Mouse (Mus musculus): ENCODE data around the gene Polr2i. TPM values are rescaled to one million over a fixed set of nuclear protein-coding genes. Genes with fewer than 3 reads are reported as not detected.
"Not testable (repeated sequence)": the region's sequence is repeated elsewhere in the genome, so short reads cannot be mapped to it uniquely, and the experiment has no call there.

Gene Polr2i
- polyA plus RNA-seq, 1 experiment from 2014 or later: 177 TPM

DNA sequence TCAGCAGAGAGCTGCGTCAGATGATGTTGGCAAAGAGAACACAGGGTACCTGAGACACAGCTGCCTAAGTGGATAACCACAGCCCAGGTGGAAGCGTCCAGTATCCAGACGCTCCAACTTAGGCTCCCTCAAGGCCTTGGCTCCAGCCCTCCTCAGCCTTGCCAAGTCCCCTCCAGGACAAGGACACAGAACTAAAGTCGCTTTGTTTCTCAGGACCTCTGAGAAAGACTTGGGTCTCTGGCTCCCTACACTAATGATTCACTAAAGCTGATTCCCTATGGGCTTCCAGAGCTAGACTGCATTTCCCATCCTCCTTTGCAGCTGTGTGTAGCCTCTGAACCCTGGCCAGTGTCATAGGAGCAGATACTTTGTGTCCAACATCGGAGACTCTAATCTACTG lies 31.5 kb upstream of the Polr2i start:
- Histone ChIP-seq H3K9ac (replicated peaks; ENCODE audit: low read depth, low read length) (no peak overlapping the region), H3K27me3 (ENCODE audit: control insufficient read depth, insufficient read depth, low read length) (no peaks in the 10 kb centered on the region), H3K4me1 (ENCODE audit: control insufficient read depth, insufficient read depth, low read length) (no peaks in the 10 kb centered on the region), H3K9me3 (ENCODE audit: control insufficient read depth, low read depth, low read length) (no peaks in the 10 kb centered on the region), H3K4me2 (replicated peaks; ENCODE audit: low read depth, low read length) (no peak overlapping the region), H3K27ac (ENCODE audit: low read length) (no peak overlapping the region), H3K4me3 (ENCODE audit: low read depth, low read length) (no peak overlapping the region), H3K36me3 (ENCODE audit: control insufficient read depth, insufficient read depth, low read length) (no peaks in the 10 kb centered on the region)
- WGBS: 77% methylated on average over 5 of the region's 5 CpGs
- no peak for ATAC-seq (ENCODE audit: insufficient number of reproducible peaks, insufficient read depth, low FRiP score, low read depth)

DNA sequence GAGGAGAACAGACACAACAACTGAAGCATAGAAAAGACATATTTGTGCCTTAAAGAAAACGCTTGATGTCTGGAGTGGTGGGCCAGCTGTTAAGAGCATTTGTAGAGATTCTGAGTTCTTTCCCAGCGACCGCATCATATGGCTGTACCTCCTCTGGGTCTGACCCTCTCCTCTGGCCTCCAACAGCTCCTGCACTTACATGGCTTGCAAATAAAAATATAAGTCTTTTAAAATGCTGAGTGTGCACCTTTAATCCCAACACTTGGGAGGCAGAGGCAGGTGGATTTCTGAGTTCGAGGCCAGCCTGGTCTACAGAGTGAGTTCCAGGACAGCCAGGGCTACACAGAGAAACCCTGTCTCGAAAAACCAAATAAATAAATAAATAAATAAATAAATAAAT lies 31.1 kb upstream of the Polr2i start:
- H3K4me3 ChIP-seq (ENCODE audit: low read depth, low read length); H3K9ac ChIP-seq (replicated peaks; ENCODE audit: low read depth, low read length): not testable (repeated sequence)
- 85% methylated on average over 5 of the region's 5 CpGs for WGBS

DNA sequence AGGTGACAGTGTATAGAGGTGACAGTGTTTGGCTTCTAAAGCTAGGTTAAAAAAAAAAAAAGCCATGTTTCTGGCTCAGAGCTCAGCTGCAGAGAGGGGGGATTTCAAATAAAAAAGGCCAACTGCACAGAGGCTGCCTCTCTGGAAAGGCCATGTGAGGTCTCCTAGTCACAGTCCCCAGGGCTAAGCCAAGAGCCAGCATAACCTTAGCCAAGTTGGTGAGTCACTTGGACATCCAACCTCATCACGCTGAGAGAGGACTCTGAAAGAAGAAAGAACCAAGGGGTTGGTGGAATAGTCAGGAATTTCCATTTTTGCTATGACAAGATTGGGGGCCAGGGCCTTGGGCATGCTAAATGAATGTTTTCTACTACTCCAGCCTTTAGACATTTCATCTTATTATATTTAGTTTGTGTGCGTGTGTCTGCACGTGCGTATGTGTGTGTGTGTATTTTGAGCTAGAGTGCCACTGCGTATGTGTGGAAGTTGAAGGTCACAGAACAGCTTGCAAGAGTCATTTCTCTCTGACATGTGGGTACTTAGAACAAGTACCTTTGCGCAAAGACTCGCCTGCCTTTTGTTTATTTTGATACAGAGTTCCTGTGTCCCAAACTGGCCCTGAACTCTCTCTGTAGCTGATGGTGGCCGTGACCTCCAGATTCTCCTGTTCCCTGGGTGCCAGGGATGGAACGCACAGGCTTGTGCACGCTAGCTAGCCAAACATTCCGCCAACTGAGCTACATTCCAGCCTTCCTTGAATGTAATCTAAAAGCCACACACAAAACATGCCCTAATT lies 28.7 kb upstream of the Polr2i start:
- Histone ChIP-seq H3K4me3 (ENCODE audit: low read depth, low read length) (no peak overlapping the region), H3K4me2 (replicated peaks; ENCODE audit: low read depth, low read length) (no peak overlapping the region), H3K36me3 (ENCODE audit: control insufficient read depth, insufficient read depth, low read length) (no peaks in the 10 kb centered on the region), H3K9ac (replicated peaks; ENCODE audit: low read depth, low read length) (no peak overlapping the region), H3K27me3 (ENCODE audit: control insufficient read depth, insufficient read depth, low read length) (no peaks in the 10 kb centered on the region), H3K9me3 (ENCODE audit: control insufficient read depth, low read depth, low read length) (no peaks in the 10 kb centered on the region), H3K4me1 (ENCODE audit: control insufficient read depth, insufficient read depth, low read length) (no peaks in the 10 kb centered on the region), H3K27ac (ENCODE audit: low read length) (no peak overlapping the region)
- no peak for ATAC-seq (ENCODE audit: insufficient number of reproducible peaks, insufficient read depth, low FRiP score, low read depth)
- 57% methylated on average over 11 of the region's 11 CpGs for WGBS

More for the DNA sequence above, 31.1 kb upstream of the Polr2i start:
- not testable (repeated sequence) for H3K4me2 ChIP-seq (replicated peaks; ENCODE audit: low read depth, low read length); ATAC-seq (ENCODE audit: insufficient number of reproducible peaks, insufficient read depth, low FRiP score, low read depth); H3K9me3 ChIP-seq (ENCODE audit: control insufficient read depth, low read depth, low read length); H3K27ac ChIP-seq (ENCODE audit: low read length); H3K4me1 ChIP-seq (ENCODE audit: control insufficient read depth, insufficient read depth, low read length); H3K36me3 ChIP-seq (ENCODE audit: control insufficient read depth, insufficient read depth, low read length); H3K27me3 ChIP-seq (ENCODE audit: control insufficient read depth, insufficient read depth, low read length)

DNA sequence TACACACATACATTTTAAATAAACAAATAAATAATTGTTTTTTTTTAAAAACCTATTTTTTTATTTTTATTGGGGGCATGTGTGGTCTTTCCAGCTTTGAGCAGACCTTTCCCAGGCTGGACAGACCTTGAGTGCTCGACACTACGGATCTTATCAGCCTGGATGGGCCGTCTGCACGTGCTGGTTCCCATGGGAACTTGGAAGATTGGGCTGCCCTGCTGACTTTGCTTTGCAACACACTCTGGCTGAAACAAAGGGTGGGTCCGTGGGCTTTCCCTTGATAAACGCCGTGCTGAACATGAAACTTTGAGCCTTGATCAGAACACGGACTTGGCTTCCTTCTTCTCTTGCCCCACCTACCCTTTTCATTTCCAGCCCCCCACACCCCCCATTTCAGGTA lies 27.4 kb upstream of the Polr2i start:
- no peaks in the 10 kb centered on the region for H3K9me3 ChIP-seq (ENCODE audit: control insufficient read depth, low read depth, low read length)
- WGBS: 34% methylated on average over 8 of the region's 8 CpGs
- H3K27ac ChIP-seq (ENCODE audit: low read length): peak overlapping the region; percentile 23; the same call in 1 of the 2 replicates
- H3K4me3 ChIP-seq (ENCODE audit: low read depth, low read length): no peak overlapping the region
- H3K4me2 ChIP-seq (replicated peaks; ENCODE audit: low read depth, low read length): no peak overlapping the region; the same call in 1 of the 2 replicates
- H3K27me3 ChIP-seq (ENCODE audit: control insufficient read depth, insufficient read depth, low read length): no peaks in the 10 kb centered on the region
- no peak overlapping the region for H3K9ac ChIP-seq (replicated peaks; ENCODE audit: low read depth, low read length)
- no peaks in the 10 kb centered on the region for H3K36me3 ChIP-seq (ENCODE audit: control insufficient read depth, insufficient read depth, low read length)
- no peaks in the 10 kb centered on the region for H3K4me1 ChIP-seq (ENCODE audit: control insufficient read depth, insufficient read depth, low read length)
- peak; percentile 67; the same call in 1 of the 2 replicates for ATAC-seq (ENCODE audit: insufficient number of reproducible peaks, insufficient read depth, low FRiP score, low read depth)

- Histone ChIP-seq H3K4me1 (ENCODE audit: control insufficient read depth, insufficient read depth, low read length) (no peaks in the 10 kb centered on the region), H3K27ac (ENCODE audit: low read length) (no peak overlapping the region), H3K9me3 (ENCODE audit: control insufficient read depth, low read depth, low read length) (no peaks in the 10 kb centered on the region), H3K9ac (replicated peaks; ENCODE audit: low read depth, low read length) (no peak overlapping the region), H3K4me2 (replicated peaks; ENCODE audit: low read depth, low read length) (no peak overlapping the region), H3K27me3 (ENCODE audit: control insufficient read depth, insufficient read depth, low read length) (no peaks in the 10 kb centered on the region), H3K4me3 (ENCODE audit: low read depth, low read length) (no peak overlapping the region), H3K36me3 (ENCODE audit: control insufficient read depth, insufficient read depth, low read length) (no peaks in the 10 kb centered on the region)
- ATAC-seq (ENCODE audit: insufficient number of reproducible peaks, insufficient read depth, low FRiP score, low read depth): no peak
- WGBS: 0% methylated on average over 2 of the region's 2 CpGs
Measured at GRCm38 (mm10) chr7:30205383-30205782, 26.4 kb upstream of the Polr2i start.

GRCm38 (mm10) chr7:30206364-30206763 lies 25.4 kb upstream of the Polr2i start:
- not testable (repeated sequence) for H3K27ac ChIP-seq (ENCODE audit: low read length)
- 59% methylated on average over 5 of the region's 5 CpGs for WGBS

GRCm38 (mm10) chr7:30211025-30211424 lies 20.7 kb upstream of the Polr2i start:
- no peaks in the 10 kb centered on the region for H3K27me3 ChIP-seq (ENCODE audit: control insufficient read depth, insufficient read depth, low read length)
- H3K9ac ChIP-seq (replicated peaks; ENCODE audit: low read depth, low read length): no peak overlapping the region
- H3K36me3 ChIP-seq (ENCODE audit: control insufficient read depth, insufficient read depth, low read length): no peaks in the 10 kb centered on the region
- ATAC-seq (ENCODE audit: insufficient number of reproducible peaks, insufficient read depth, low FRiP score, low read depth): no peak
- no peaks in the 10 kb centered on the region for H3K4me1 ChIP-seq (ENCODE audit: control insufficient read depth, insufficient read depth, low read length)
- WGBS: 28% methylated on average over 4 of the region's 4 CpGs
- no peak overlapping the region for H3K4me3 ChIP-seq (ENCODE audit: low read depth, low read length)
- H3K9me3 ChIP-seq (ENCODE audit: control insufficient read depth, low read depth, low read length): no peaks in the 10 kb centered on the region
- H3K27ac ChIP-seq (ENCODE audit: low read length): no peak overlapping the region
- no peak overlapping the region for H3K4me2 ChIP-seq (replicated peaks; ENCODE audit: low read depth, low read length)

More at GRCm38 (mm10) chr7:30206364-30206763, 25.4 kb upstream of the Polr2i start:
- ATAC-seq (ENCODE audit: insufficient number of reproducible peaks, insufficient read depth, low FRiP score, low read depth); H3K4me3 ChIP-seq (ENCODE audit: low read depth, low read length); H3K27me3 ChIP-seq (ENCODE audit: control insufficient read depth, insufficient read depth, low read length); H3K9me3 ChIP-seq (ENCODE audit: control insufficient read depth, low read depth, low read length); H3K9ac ChIP-seq (replicated peaks; ENCODE audit: low read depth, low read length); H3K4me2 ChIP-seq (replicated peaks; ENCODE audit: low read depth, low read length); H3K4me1 ChIP-seq (ENCODE audit: control insufficient read depth, insufficient read depth, low read length); H3K36me3 ChIP-seq (ENCODE audit: control insufficient read depth, insufficient read depth, low read length): not testable (repeated sequence)

DNA sequence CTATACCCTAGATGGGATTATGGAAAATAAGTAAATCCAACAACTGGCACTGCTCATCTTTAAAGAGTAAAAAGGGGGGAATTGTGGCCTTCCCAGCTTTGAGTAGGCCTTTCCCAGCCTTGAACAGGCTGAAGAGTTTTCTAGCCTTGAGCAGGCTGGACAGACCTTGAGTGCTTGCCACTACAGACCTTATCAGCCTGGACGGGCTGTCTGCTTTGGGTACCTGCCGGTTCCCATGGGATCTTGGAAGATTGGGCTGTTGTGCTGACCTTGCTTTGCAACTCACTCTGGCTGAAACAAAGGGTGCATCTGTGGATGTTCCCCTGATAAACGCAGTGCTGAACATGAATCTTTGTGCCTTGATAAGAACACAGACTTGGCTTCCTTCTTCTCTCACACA lies 17.9 kb upstream of the Polr2i start:
- Histone ChIP-seq H3K27ac (ENCODE audit: low read length) (no peak overlapping the region), H3K4me3 (ENCODE audit: low read depth, low read length) (no peak overlapping the region), H3K4me2 (replicated peaks; ENCODE audit: low read depth, low read length) (no peak overlapping the region), H3K27me3 (ENCODE audit: control insufficient read depth, insufficient read depth, low read length) (no peaks in the 10 kb centered on the region), H3K9ac (replicated peaks; ENCODE audit: low read depth, low read length) (no peak overlapping the region), H3K36me3 (ENCODE audit: control insufficient read depth, insufficient read depth, low read length) (no peaks in the 10 kb centered on the region), H3K4me1 (ENCODE audit: control insufficient read depth, insufficient read depth, low read length) (no peaks in the 10 kb centered on the region), H3K9me3 (ENCODE audit: control insufficient read depth, low read depth, low read length) (no peaks in the 10 kb centered on the region)
- ATAC-seq (ENCODE audit: insufficient number of reproducible peaks, insufficient read depth, low FRiP score, low read depth): no peak
- 74% methylated on average over 3 of the region's 3 CpGs for WGBS

GRCm38 (mm10) chr7:30215875-30216274 lies 15.9 kb upstream of the Polr2i start:
- Histone ChIP-seq H3K27ac (ENCODE audit: low read length) (no peak overlapping the region), H3K27me3 (ENCODE audit: control insufficient read depth, insufficient read depth, low read length) (no peaks in the 10 kb centered on the region), H3K4me1 (ENCODE audit: control insufficient read depth, insufficient read depth, low read length) (no peaks in the 10 kb centered on the region), H3K9me3 (ENCODE audit: control insufficient read depth, low read depth, low read length) (no peaks in the 10 kb centered on the region), H3K4me2 (replicated peaks; ENCODE audit: low read depth, low read length) (no peak overlapping the region), H3K4me3 (ENCODE audit: low read depth, low read length) (no peak overlapping the region), H3K36me3 (ENCODE audit: control insufficient read depth, insufficient read depth, low read length) (no peaks in the 10 kb centered on the region), H3K9ac (replicated peaks; ENCODE audit: low read depth, low read length) (no peak overlapping the region)
- WGBS: 89% methylated on average over 3 of the region's 3 CpGs
- ATAC-seq (ENCODE audit: insufficient number of reproducible peaks, insufficient read depth, low FRiP score, low read depth): no peak
